Mouse (Mus musculus): ENCODE measurements around the gene Gpalpp1. TPM values are rescaled to one million over a fixed set of nuclear protein-coding genes. Genes with fewer than 3 reads are reported as not detected.

Gene Gpalpp1
- total and polyA plus RNA-seq, 3 experiments = 12.9 to 25.2 (median 20.2) TPM

- no peaks in the 10 kb centered on the region for H3K9me3 ChIP-seq (replicated peaks; ENCODE audit: low read length)
- H3K4me2 ChIP-seq (ENCODE audit: insufficient read depth, low read depth, poor library complexity, severe bottlenecking) = no peak overlapping the region
- H3K27ac ChIP-seq (ENCODE audit: insufficient read depth, low read depth) = no peak overlapping the region
- dilution Hi-C loops (cut with MboI; ENCODE audit: extremely low pct_ligation_motif_present, extremely low pct_unique_long_range_greater_than_20kb, low sequenced_read_pairs) (no loop called here), in situ Hi-C loops (cut with MboI; ENCODE audit: low pct_ligation_motif_present, low pct_unique_long_range_greater_than_20kb, low sequenced_read_pairs) (no loop called here)
- no peaks in the 10 kb centered on the region for H3K27me3 ChIP-seq (replicated peaks)
- H3K36me3 ChIP-seq (replicated peaks in 1 of 2; ENCODE audit: control insufficient read depth in 1 of 2, insufficient read depth in 1 of 2, low read length in 1 of 2) = peaks cover 49 to 93% of the 10 kb centered on the region in 2 experiments
- no peak overlapping the region for H3K4me3 ChIP-seq (replicated peaks in 1 of 3; ENCODE audit: low read depth in 2 of 3, low read length in 2 of 3, poor library complexity in 1 of 3)
- no peak for TF ChIP-seq ZKSCAN1 (IDR thresholded peaks at IDR 0.05; ENCODE audit: borderline replicate concordance, low read depth, low read length)
- TF ChIP-seq TBP (conservative IDR thresholded peaks at IDR 0.05; ENCODE audit: low read depth, low read length) = no peak
- no peak for TF ChIP-seq MAZ (IDR thresholded peaks at IDR 0.05; ENCODE audit: low read depth, low read length)
- no peak for TF ChIP-seq CHD2 (IDR thresholded peaks at IDR 0.05; ENCODE audit: low read length)
- no peak for TF ChIP-seq MYC (IDR thresholded peaks at IDR 0.05; ENCODE audit: low read depth, low read length)
- no peak for TF ChIP-seq POLR2AphosphoS2 (IDR thresholded peaks at IDR 0.05; ENCODE audit: low read depth, low read length)
- DNase-seq (ENCODE audit: extremely low read depth) = no peak
- H3K9ac ChIP-seq (ENCODE audit: insufficient read depth, low read depth) = no peak overlapping the region
- H3K79me2 ChIP-seq (replicated peaks; ENCODE audit: control insufficient read depth, extremely low read depth, insufficient read depth, poor library complexity, severe bottlenecking) = no peaks in the 10 kb centered on the region
- peaks cover 0 to 10% of the 10 kb centered on the region in 2 experiments; a peak in 1 of 4 replicates for H3K4me1 ChIP-seq (ENCODE audit: control insufficient read depth in 1 of 2, insufficient read depth in 2 of 2)
Observed at GRCm38 (mm10) chr14:76097244-76097643, 13.3 kb downstream of the Gpalpp1 start.

- H3K9me3 ChIP-seq (replicated peaks; ENCODE audit: low read length) = no peaks in the 10 kb centered on the region
- H3K27ac ChIP-seq (ENCODE audit: insufficient read depth, low read depth) = no peak overlapping the region
- peak; percentile 32 for DNase-seq (ENCODE audit: extremely low read depth)
- dilution Hi-C loops (cut with MboI; ENCODE audit: extremely low pct_ligation_motif_present, extremely low pct_unique_long_range_greater_than_20kb, low sequenced_read_pairs) = no loop called here
- in situ Hi-C loops (cut with MboI; ENCODE audit: low pct_ligation_motif_present, low pct_unique_long_range_greater_than_20kb, low sequenced_read_pairs) = loop anchor here (5.0 kb wide), 1 partner anchor 187 kb away; no protein-coding TSS in a partner anchor
- TF ChIP-seq IRF4 (IDR thresholded peaks at IDR 0.05; ENCODE audit: low read depth, low read length) = peak; percentile 8; the same call in 1 of the 2 replicates
- TF ChIP-seq MYC (IDR thresholded peaks at IDR 0.05; ENCODE audit: low read depth, low read length) = peak; percentile 83; the same call in 1 of the 2 replicates
- TF ChIP-seq BHLHE40 (IDR thresholded peaks at IDR 0.05; ENCODE audit: low read depth, low read length) = peak; percentile 57
- peak; percentile 65; the same call in 1 of the 2 replicates for TF ChIP-seq MAX (IDR thresholded peaks at IDR 0.05; ENCODE audit: low read length)
- no peak for TF ChIP-seq TBP (conservative IDR thresholded peaks at IDR 0.05; ENCODE audit: low read depth, low read length)
- H3K4me2 ChIP-seq (ENCODE audit: insufficient read depth, low read depth, poor library complexity, severe bottlenecking) = no peak overlapping the region
- peaks cover 6 to 13% of the 10 kb centered on the region in 2 experiments; a peak in 3 of 4 replicates for H3K4me1 ChIP-seq (ENCODE audit: control insufficient read depth in 1 of 2, insufficient read depth in 2 of 2)
- H3K4me3 ChIP-seq (replicated peaks in 1 of 3; ENCODE audit: low read depth in 2 of 3, low read length in 2 of 3, poor library complexity in 1 of 3) = no peak overlapping the region
- peak overlapping the region; percentile 27; the same call in 1 of the 2 replicates for H3K9ac ChIP-seq (ENCODE audit: insufficient read depth, low read depth)
- no peaks in the 10 kb centered on the region for H3K27me3 ChIP-seq (replicated peaks)
- peaks cover 3 to 28% of the 10 kb centered on the region in 2 experiments for H3K36me3 ChIP-seq (replicated peaks in 1 of 2; ENCODE audit: control insufficient read depth in 1 of 2, insufficient read depth in 1 of 2, low read length in 1 of 2)
- no peaks in the 10 kb centered on the region for H3K79me2 ChIP-seq (replicated peaks; ENCODE audit: control insufficient read depth, extremely low read depth, insufficient read depth, poor library complexity, severe bottlenecking)
Observed at GRCm38 (mm10) chr14:76084188-76084587, 26.4 kb downstream of the Gpalpp1 start.

- Histone ChIP-seq H3K9me3 (replicated peaks; ENCODE audit: low read length) (no peaks in the 10 kb centered on the region), H3K79me2 (replicated peaks; ENCODE audit: control insufficient read depth, extremely low read depth, insufficient read depth, poor library complexity, severe bottlenecking) (no peaks in the 10 kb centered on the region), H3K4me3 (replicated peaks in 1 of 3; ENCODE audit: low read depth in 2 of 3, low read length in 2 of 3, poor library complexity in 1 of 3) (no peak overlapping the region), H3K36me3 (replicated peaks in 1 of 2; ENCODE audit: control insufficient read depth in 1 of 2, insufficient read depth in 1 of 2, low read length in 1 of 2) (peaks cover 0 to 18% of the 10 kb centered on the region in 2 experiments), H3K27ac (ENCODE audit: insufficient read depth, low read depth) (no peak overlapping the region), H3K27me3 (replicated peaks) (no peaks in the 10 kb centered on the region), H3K4me1 (ENCODE audit: control insufficient read depth in 1 of 2, insufficient read depth in 2 of 2) (peaks cover 8 to 13% of the 10 kb centered on the region in 2 experiments; a peak in 3 of 4 replicates), H3K9ac (ENCODE audit: insufficient read depth, low read depth) (no peak overlapping the region), H3K4me2 (ENCODE audit: insufficient read depth, low read depth, poor library complexity, severe bottlenecking) (no peak overlapping the region)
- in situ Hi-C loops (cut with MboI; ENCODE audit: low pct_ligation_motif_present, low pct_unique_long_range_greater_than_20kb, low sequenced_read_pairs) (loop anchor here (5.0 kb wide), 1 partner anchor 185 kb away; no protein-coding TSS in a partner anchor), dilution Hi-C loops (cut with MboI; ENCODE audit: extremely low pct_ligation_motif_present, extremely low pct_unique_long_range_greater_than_20kb, low sequenced_read_pairs) (no loop called here)
- DNase-seq (ENCODE audit: extremely low read depth) = no peak
- TF ChIP-seq USF2 (conservative IDR thresholded peaks at IDR 0.05; ENCODE audit: low read depth, low read length) = no peak
- TF ChIP-seq RAD21 (IDR thresholded peaks at IDR 0.05; ENCODE audit: low read depth, low read length) = no peak
- TF ChIP-seq CHD1 (IDR thresholded peaks at IDR 0.05; ENCODE audit: low read depth, low read length) = no peak
- TF ChIP-seq JUN (IDR thresholded peaks at IDR 0.05; ENCODE audit: insufficient read depth, low read depth, low read length) = no peak
- no peak for TF ChIP-seq MAFK (IDR thresholded peaks at IDR 0.05; ENCODE audit: insufficient replicate concordance, low read length)
- no peak for TF ChIP-seq HCFC1 (IDR thresholded peaks at IDR 0.05; ENCODE audit: low read depth, low read length)
- no peak for TF ChIP-seq E2F4 (IDR thresholded peaks at IDR 0.05; ENCODE audit: insufficient replicate concordance, low read depth, low read length)
- no peak for TF ChIP-seq MYC (IDR thresholded peaks at IDR 0.05; ENCODE audit: low read depth, low read length)
- TF ChIP-seq MAX (IDR thresholded peaks at IDR 0.05; ENCODE audit: low read length) = no peak
- TF ChIP-seq JUND (conservative IDR thresholded peaks at IDR 0.05; ENCODE audit: low read depth, low read length) = no peak
Observed at GRCm38 (mm10) chr14:76082086-76082636, 28.4 kb downstream of the Gpalpp1 start.
